Mouse (Mus musculus): Measurements from ENCODE around the gene Raf1. TPM values are rescaled to one million over a fixed set of nuclear protein-coding genes. Genes with fewer than 3 reads are reported as not detected.

Raf1 gene
- polyA plus RNA-seq, 1 experiment from 2014 or later, result 133 TPM

DNA sequence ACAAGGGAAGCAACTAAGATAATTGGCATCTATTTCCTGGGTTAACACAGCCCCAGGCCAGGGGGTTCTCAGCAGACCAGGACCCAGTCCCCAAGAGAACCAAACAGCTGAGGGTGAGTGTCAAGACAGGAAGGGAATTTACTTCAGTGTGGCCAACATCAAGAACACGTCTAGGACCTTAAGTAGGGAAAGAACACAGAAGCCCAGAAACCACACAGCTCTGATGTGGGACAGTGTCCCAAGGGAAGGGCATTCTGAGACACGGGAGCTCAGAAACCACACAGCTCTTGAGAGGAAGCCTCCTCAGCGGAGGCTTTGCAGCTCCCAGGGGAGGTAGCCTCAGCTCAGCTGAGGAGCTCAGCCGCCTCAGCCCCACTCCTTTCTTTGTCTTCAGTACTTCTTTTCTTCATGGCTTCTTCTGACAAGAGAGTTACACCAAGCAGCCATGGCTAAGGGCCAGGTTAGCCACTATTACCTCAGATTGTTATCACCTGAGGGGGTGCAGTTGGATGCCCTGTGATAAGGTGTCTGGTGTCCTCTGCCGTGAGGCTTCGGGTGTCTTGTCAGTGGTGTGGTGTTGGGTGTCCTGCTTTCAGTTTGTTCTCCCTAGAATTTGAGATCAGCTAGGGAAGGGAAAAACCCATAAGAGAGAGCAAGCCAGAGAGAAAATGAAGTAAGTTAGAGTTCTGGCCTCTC is 92.9 kb downstream of the Raf1 start:
- Histone ChIP-seq H3K27ac (no peak overlapping the region), H3K4me1 (no peaks in the 10 kb centered on the region), H3K27me3 (no peaks in the 10 kb centered on the region), H3K36me3 (peaks cover 6% of the 10 kb centered on the region; the same call in 1 of the 2 replicates), H3K9me3 (no peaks in the 10 kb centered on the region), H3K9ac (no peak overlapping the region), H3K4me3 (no peak overlapping the region), H3K4me2 (replicated peaks) (no peak overlapping the region)
- 68% methylated on average over 6 of the region's 6 CpGs for WGBS
- no peak for ATAC-seq (ENCODE audit: insufficient number of reproducible peaks, insufficient read depth, low FRiP score, low TSS enrichment)

DNA sequence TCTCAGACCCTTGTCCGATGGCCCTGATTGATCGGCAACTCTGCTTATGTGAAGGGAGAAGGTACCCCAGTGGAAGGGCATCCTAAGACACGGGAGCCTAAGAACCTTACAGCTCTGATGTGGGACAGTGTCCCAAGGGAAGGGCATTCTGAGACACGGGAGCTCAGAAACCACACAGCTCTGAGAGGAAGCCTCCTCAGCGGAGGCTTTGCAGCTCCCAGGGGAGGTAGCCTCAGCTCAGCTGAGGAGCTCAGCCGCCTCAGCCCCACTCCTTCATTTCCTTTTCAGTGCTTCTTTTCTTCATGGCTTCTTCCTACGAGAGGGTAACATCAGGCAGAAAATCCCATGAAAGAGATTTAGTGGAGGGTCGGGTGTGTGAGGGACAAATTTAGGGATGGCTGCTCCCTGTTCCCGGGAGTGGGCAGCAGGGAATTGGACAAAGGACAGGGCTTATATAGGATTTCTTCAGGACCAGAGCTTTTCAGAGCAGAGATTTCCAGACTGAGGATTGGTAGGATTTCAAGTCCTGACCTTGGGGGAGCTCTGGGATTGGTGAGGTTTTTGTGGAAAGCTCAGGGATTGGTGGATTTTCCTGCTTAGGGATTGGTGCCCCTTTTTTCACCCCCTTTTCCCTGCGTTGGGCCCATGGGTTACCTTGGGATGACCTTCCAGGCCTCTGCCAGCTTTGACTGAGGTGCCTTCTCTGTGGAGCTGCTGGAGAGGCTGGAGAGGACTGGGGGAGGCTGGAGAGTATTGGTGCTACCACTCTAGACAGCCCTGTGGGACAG is 93.9 kb downstream of the Raf1 start:
- Histone ChIP-seq H3K36me3 (peaks cover 7% of the 10 kb centered on the region), H3K4me3 (no peak overlapping the region), H3K4me1 (no peaks in the 10 kb centered on the region), H3K9ac (no peak overlapping the region), H3K9me3 (no peaks in the 10 kb centered on the region), H3K27ac (no peak overlapping the region), H3K27me3 (no peaks in the 10 kb centered on the region), H3K4me2 (replicated peaks) (no peak overlapping the region)
- WGBS, result 79% methylated on average over 10 of the region's 10 CpGs
- ATAC-seq (ENCODE audit: insufficient number of reproducible peaks, insufficient read depth, low FRiP score, low TSS enrichment), result no peak

DNA sequence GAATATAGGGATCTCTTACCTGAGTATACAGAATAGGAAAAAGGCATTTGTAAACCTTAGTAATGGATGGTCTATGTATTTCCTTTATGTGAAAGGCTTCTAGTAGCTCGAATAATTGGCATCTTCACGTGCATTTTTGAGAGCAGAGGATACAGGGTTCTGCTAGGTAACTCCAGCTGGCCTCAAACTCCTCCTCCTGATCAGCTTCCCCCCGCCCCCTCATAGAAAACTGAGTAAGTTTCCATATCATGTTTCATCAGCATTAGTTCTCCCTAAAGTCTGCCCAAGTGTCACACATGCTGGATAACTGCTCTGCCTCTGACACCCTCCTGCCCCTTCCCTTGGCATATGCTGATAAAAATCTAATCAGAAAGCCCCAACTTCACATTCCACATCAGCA is 95.6 kb downstream of the Raf1 start:
- Histone ChIP-seq H3K4me2 (replicated peaks) (no peak overlapping the region), H3K4me1 (no peaks in the 10 kb centered on the region), H3K4me3 (no peak overlapping the region), H3K9ac (no peak overlapping the region), H3K27ac (no peak overlapping the region), H3K27me3 (no peaks in the 10 kb centered on the region), H3K9me3 (no peaks in the 10 kb centered on the region), H3K36me3 (peaks cover 23% of the 10 kb centered on the region)
- WGBS, result 87% methylated on average over 3 of the region's 3 CpGs
- ATAC-seq (ENCODE audit: insufficient number of reproducible peaks, insufficient read depth, low FRiP score, low TSS enrichment), result no peak

DNA sequence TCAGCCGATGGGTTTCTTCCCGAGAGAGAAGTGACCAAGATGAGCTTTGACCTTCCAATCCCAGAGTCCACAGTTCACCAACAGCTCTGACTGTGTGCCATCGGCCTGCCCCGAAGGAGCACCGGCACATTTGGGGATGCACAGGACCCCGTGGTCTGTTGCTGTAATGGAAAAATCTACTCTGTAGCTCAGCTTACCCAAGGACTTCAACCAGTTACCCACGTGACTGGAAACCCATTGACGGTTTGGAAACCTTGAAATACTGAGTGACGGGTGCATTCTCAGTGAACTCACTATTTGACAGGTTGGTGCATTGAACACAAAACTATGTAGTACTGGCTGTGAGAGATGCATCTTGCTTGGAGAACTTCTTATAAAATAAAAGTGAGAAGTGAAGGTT is 98.5 kb downstream of the Raf1 start:
- H3K9me3 ChIP-seq, result no peaks in the 10 kb centered on the region
- H3K4me2 ChIP-seq (replicated peaks), result no peak overlapping the region
- H3K36me3 ChIP-seq, result peaks cover 38% of the 10 kb centered on the region
- no peak overlapping the region for H3K9ac ChIP-seq
- no peaks in the 10 kb centered on the region for H3K4me1 ChIP-seq
- ATAC-seq (ENCODE audit: insufficient number of reproducible peaks, insufficient read depth, low FRiP score, low TSS enrichment), result no peak
- no peak overlapping the region for H3K4me3 ChIP-seq
- H3K27ac ChIP-seq, result no peak overlapping the region
- WGBS, result 89% methylated on average over 9 of the region's 9 CpGs
- no peaks in the 10 kb centered on the region for H3K27me3 ChIP-seq

DNA sequence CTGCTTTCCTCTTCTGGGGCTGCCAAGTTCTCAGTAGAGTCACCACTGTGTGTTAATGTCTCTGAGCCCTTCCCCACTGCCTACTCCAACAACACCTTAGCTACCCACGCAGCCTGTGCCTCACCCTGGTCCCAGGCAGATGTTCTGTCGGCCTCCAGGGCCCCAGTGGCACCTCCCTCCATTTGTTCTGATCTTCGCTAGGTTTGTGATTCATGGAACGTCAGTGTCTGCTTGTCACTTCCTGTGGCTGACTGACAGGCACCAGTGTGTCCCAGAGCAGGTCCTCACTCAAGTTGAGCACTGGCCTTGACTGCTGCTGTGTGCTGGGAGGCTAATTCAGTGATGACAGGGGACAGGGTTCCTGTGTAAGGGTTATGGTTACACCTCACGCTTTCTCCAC is 99.0 kb downstream of the Raf1 start:
- Histone ChIP-seq H3K27ac (no peak overlapping the region), H3K27me3 (no peaks in the 10 kb centered on the region), H3K4me3 (no peak overlapping the region), H3K4me2 (replicated peaks) (no peak overlapping the region), H3K36me3 (peaks cover 39% of the 10 kb centered on the region), H3K9me3 (no peaks in the 10 kb centered on the region), H3K4me1 (no peaks in the 10 kb centered on the region), H3K9ac (no peak overlapping the region)
- no peak for ATAC-seq (ENCODE audit: insufficient number of reproducible peaks, insufficient read depth, low FRiP score, low TSS enrichment)
- 89% methylated on average over 5 of the region's 5 CpGs for WGBS

DNA sequence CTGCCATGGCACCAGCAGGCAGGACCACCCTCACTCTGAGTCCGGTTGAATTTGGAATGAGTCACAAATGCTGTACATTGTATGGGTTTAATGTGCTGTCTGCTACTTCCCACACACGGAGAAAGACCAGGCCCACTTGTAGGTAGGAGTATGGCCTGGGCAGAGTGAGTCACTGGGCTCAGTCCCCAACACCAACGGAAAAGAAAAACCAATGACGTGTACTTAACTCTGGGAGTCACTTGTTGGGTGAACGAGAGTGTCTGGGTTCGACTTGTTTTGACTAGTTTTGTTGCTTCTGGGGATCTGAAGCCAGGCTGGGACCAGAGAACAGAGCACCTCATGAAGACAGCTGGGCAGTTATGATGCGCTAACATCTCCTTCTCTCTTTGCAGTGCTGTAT is 102.3 kb downstream of the Raf1 start:
- Histone ChIP-seq H3K9me3 (no peaks in the 10 kb centered on the region), H3K9ac (no peak overlapping the region), H3K27me3 (no peaks in the 10 kb centered on the region), H3K4me3 (no peak overlapping the region), H3K4me1 (no peaks in the 10 kb centered on the region), H3K27ac (no peak overlapping the region), H3K36me3 (peaks cover 54% of the 10 kb centered on the region), H3K4me2 (replicated peaks) (no peak overlapping the region)
- no peak for ATAC-seq (ENCODE audit: insufficient number of reproducible peaks, insufficient read depth, low FRiP score, low TSS enrichment)
- 90% methylated on average over 7 of the region's 7 CpGs for WGBS

Other genes starting within 250 kb of the Raf1 start
- gene Tsen2, start 132.0 kb downstream of the Raf1 start, polyA plus RNA-seq (2016; fragmentation: Nextera tagmentation; extraction: Ambion mirVana), result 31.0 and 31.2 TPM in 2 replicates
- 0.27 and 0.40 TPM in 2 replicates for gene Mkrn2os, start 84.1 kb downstream of the Raf1 start, polyA plus RNA-seq (2016; fragmentation: Nextera tagmentation; extraction: Ambion mirVana)
- 27.3 and 28.1 TPM in 2 replicates for gene Mkrn2, start 74.7 kb downstream of the Raf1 start, polyA plus RNA-seq (2016; fragmentation: Nextera tagmentation; extraction: Ambion mirVana)
- 2.7 and 2.8 TPM in 2 replicates for gene Tmem40, start 85.8 kb upstream of the Raf1 start, polyA plus RNA-seq (2016; fragmentation: Nextera tagmentation; extraction: Ambion mirVana)
- gene Cand2, start 97.9 kb upstream of the Raf1 start, polyA plus RNA-seq (2016; fragmentation: Nextera tagmentation; extraction: Ambion mirVana), result 61.3 and 62.5 TPM in 2 replicates
- gene Rpl32, start 132.1 kb upstream of the Raf1 start, polyA plus RNA-seq (2016; fragmentation: Nextera tagmentation; extraction: Ambion mirVana), result 1,977 and 2,016 TPM in 2 replicates
- 0.89 and 1.00 TPM in 2 replicates for gene Efcab12, start 161.8 kb upstream of the Raf1 start, polyA plus RNA-seq (2016; fragmentation: Nextera tagmentation; extraction: Ambion mirVana)
- gene Mbd4, start 176.7 kb upstream of the Raf1 start, polyA plus RNA-seq (2016; fragmentation: Nextera tagmentation; extraction: Ambion mirVana), result 28.4 and 28.8 TPM in 2 replicates
- 30.7 and 33.4 TPM in 2 replicates for gene Ift122, start 176.8 kb upstream of the Raf1 start, polyA plus RNA-seq (2016; fragmentation: Nextera tagmentation; extraction: Ambion mirVana)

Measured in embryonic facial prominence, embryonic 12.5 days (tissue).